Mouse (Mus musculus) B cell, adult 62 days (primary cell): ENCODE measurements around the gene Mvb12b. TPM values are rescaled to one million over a fixed set of nuclear protein-coding genes. Genes with fewer than 3 reads are reported as not detected.

Experiments
- total RNA-seq: library from RNA; stranded (reverse); gene quantifications from 4 replicates; pipeline ENCODE4 v1.2.4, GENCODE M21; 2023

The Mvb12b gene
- total RNA-seq = 2.0 to 3.9 TPM (median 3.1 TPM) in 4 replicates

DNA sequence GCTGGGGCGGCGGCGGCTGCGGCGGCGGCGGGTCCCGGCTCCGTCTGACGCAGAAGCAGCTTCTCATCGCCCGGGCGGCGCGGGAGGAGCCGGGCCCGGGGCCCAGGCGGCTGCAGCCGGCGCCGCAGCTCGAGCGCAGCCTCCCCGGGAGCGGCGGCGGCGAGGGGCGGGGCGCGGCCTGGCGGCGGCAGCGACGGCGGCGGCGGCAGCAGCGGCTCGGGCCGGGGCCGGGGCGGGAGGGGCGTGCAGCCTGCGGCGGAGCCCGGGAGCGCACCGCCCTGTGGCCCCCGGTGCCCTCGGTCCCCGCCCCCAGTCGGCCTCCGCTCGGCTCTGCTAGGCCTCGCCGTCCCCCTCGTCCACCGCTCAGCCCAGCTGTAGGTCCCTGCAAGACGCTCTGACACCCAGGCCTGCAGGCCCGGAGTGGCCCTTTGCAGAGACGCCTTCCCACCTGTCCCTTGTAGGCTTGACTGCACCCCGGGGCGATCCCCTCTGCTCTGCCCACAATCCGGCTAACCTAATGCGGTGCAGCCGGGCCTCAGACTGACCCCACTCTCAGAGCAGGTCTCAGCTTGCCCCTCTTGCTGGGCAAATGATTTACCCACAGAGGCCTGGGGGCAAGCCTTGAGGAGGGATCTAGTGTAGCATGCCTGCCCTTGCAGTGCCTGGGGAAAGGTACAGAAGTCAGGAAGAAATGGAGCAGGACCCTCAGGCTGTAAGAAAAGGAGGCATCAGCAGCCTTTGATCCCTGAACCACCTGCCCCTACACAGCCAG, at the start of gene Mvb12b:
TSS of gene Mvb12b (minus strand) at position 619 of the 772 bp plus-strand sequence.

Other genes starting within 250 kb of the Mvb12b start
- gene Lmx1b, start 247.4 kb downstream of the Mvb12b start, total RNA-seq = not detected in 4 replicates